Mouse (Mus musculus) heart, postnatal 10 days (tissue): ENCODE measurements at regions not wholly inside any gene's neighbourhood (a gene's known extent, or its start where the extent isn't known, plus 50 kb on each side); places are given as distances from the start of the nearest gene placed in this dataset.
"Not testable (repeated sequence)": the region's sequence is repeated elsewhere in the genome, so short reads cannot be mapped to it uniquely, and the experiment has no call there.

Source experiments
- DNase-seq, 2 experiments: peaks; one replicate each; pipeline ENCODE4 v3.0.0; 2021
- intact Hi-C: fragments of 180-260 bp; cut with DNase I; formaldehyde crosslinking; loops from one replicate; pipeline ENCODE4 v1.15.1; 2025

DNA sequence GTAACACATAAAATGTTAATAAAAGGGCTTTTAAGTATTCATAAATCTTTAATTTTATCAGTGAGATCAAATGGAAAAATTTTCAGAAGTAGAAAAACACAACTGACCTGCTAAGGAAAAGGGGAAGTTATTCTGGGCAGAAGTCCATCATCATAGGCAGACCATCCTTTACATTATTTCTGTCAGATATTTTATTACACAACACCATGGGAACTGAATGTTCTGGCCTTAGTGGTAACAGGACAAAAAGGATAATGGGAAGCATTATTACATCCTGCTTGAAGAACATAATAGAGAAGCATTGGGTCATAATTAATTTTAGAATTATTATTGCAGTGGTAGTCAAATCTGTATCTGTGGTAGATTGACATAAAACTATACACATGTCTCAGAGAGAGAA lies 603.5 kb upstream of the Gje1 start:
- DNase-seq: no peak
- intact Hi-C loops: no loop called here

GRCm38 (mm10) chr10:15317017-15317607 lies 599.1 kb upstream of the Gje1 start:
- intact Hi-C loops: no loop called here
- no peak for DNase-seq

DNA sequence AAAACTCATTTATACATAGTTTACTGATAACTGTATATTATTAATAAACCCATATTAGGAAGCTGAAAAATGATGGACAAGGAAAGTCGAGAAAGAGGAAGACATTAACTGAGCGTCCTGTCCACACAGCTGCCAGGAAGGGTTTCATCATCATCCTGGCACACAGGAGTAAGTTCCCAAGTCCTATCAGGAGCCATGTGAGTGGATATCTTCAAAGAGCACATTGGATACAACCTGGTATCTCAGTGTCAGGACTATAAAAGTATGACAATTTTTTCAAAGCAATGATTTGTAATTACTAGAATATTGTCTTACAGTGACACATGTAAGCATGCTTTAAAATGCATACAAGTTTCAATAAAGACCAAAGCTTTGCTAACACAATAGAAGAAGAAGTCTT lies 592.6 kb upstream of the Gje1 start:
- intact Hi-C loops: no loop called here

DNA sequence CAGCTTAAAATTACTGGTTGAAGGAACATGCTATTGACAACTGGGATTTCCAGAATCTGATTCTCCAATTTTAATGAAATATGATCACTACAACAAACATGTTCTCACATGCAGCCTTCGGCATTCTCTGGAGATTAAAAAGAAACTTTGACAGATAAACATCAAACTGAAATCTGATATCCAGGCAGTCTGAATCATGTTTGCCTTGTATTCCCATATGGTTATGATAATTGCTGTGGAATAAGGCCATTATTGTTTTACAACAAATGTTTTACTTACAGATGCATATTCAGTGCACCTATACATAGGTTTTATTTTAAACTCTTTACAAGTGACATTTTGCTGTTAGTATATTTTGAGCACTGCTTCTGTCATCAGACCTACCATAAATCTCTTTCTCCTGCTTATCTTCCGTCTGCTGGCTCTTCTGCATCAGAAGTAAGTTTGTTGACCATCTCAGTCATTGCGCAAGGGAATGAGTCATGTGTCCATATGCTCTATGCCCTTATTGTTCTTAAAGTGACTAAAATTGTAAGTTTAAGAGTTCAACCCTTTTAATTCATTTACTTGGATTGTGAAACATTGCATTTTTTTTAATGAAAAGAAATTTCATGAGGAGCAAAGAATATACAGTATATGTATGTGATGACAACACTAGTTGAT lies 587.9 kb upstream of the Gje1 start:
- no peak for DNase-seq

More for the DNA sequence above, 592.6 kb upstream of the Gje1 start:
- no peak for DNase-seq

GRCm38 (mm10) chr10:15300199-15301085 lies 582.4 kb upstream of the Gje1 start:
- intact Hi-C loops: no loop called here
- peak; percentile 81 to 90 for DNase-seq

More for the DNA sequence above, 587.9 kb upstream of the Gje1 start:
- intact Hi-C loops: no loop called here

- intact Hi-C loops: no loop called here
Observed at GRCm38 (mm10) chr10:15299331-15300198, 581.6 kb upstream of the Gje1 start.

GRCm38 (mm10) chr10:15297257-15297656 lies 579.2 kb upstream of the Gje1 start:
- intact Hi-C loops: no loop called here
- DNase-seq: no peak

More at GRCm38 (mm10) chr10:15299331-15300198, 581.6 kb upstream of the Gje1 start:
- no peak for DNase-seq

DNA sequence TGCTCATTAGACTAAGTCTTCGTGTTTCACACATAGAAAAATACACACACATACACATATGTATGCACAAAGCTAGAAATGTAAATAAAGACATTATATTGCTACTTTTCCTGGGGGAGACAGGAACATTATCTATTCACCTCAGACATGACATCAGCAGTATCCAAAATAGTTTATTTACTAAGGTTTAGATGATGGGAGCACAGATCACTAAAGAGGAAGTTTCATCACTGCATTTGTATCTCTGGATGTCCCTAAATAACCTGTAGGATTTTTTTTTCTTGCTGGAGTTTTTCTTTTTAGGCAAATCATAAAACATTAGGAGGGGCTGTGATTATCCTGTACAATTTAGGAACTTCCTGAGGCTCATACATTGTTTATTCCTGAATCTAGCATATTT lies 576.1 kb upstream of the Gje1 start:
- DNase-seq: no peak
- intact Hi-C loops: no loop called here

- DNase-seq, intact Hi-C loops: not testable (repeated sequence)
Observed at GRCm38 (mm10) chr10:15263337-15263736, 545.3 kb upstream of the Gje1 start.

GRCm38 (mm10) chr10:15262282-15262681 lies 544.3 kb upstream of the Gje1 start:
- intact Hi-C loops, DNase-seq: not testable (repeated sequence)

GRCm38 (mm10) chr10:15249402-15250086 lies 531.5 kb upstream of the Gje1 start:
- no peak for DNase-seq
- intact Hi-C loops: no loop called here

- DNase-seq: no peak
- intact Hi-C loops: no loop called here
Observed at GRCm38 (mm10) chr10:15248899-15249298, 530.9 kb upstream of the Gje1 start.

- intact Hi-C loops: no loop called here
- no peak for DNase-seq
Observed at GRCm38 (mm10) chr10:15244376-15245262, 526.6 kb upstream of the Gje1 start.

- intact Hi-C loops: no loop called here
- no peak for DNase-seq
Observed at GRCm38 (mm10) chr10:15243460-15243859, 525.4 kb upstream of the Gje1 start.

DNA sequence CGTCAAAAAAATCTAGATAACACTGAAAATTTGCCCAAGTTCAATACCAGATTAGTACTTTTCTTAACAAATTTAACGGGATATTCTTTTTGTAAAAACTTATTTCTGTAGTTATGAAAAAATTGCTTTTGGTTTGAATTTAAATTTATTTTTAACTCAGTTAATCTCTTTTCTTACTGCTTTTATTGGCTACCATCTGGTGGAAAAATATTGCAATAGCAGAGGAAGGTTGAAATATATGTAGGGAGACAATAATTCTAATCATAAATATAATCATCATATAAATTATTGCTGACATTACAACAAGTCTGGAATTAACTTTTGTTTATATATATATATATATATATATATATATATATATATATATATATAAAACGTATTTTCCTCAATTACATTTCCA lies 500.9 kb upstream of the Gje1 start:
- intact Hi-C loops: no loop called here
- no peak for DNase-seq

DNA sequence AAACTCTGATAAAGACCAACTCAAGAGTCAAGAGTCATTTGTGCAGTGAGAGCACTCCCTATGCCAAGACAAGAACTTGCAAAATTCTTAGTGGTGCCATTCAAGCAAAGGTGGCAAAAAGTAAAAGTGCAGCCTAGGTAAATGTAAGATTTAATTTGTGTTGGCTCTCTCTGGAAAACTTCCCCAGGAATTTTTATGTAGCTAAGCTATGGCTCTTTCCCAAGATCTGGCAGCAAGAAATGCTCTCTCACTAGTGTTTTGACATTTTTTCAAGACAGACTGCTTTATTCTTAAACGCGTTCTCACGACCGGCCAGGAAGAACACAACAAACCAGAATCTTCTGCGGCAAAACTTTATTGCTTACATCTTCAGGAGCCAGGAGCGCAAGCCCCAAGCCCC lies 461.6 kb upstream of the Gje1 start:
- intact Hi-C loops: no loop called here
- no peak for DNase-seq

DNA sequence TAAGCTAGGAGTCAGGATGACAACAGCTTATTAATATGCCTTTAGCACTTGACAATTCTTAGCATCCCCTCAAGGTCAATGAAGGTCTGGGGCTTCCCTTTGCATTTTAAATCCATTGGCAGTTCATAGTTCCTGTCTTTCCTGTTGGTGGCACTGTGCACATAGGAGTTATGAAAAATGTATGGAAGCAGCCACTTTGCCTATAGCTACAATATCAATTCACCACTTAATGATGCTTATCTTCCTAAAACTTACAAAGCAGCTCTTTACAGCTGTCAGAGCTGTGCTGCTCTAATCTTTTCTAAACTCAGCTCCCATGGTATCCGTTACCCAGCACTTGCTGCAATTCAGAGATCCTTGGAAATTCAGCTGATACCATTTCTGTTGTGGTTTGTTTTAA lies 456.4 kb upstream of the Gje1 start:
- DNase-seq: no peak
- intact Hi-C loops: no loop called here

- DNase-seq: peak in 1 of 2 experiments; percentile 2
- intact Hi-C loops: loop anchor here (2.0 kb wide), 1 partner anchor 438 kb away; no protein-coding TSS in a partner anchor
Observed at GRCm38 (mm10) chr10:15172558-15172957, 454.5 kb upstream of the Gje1 start.

DNA sequence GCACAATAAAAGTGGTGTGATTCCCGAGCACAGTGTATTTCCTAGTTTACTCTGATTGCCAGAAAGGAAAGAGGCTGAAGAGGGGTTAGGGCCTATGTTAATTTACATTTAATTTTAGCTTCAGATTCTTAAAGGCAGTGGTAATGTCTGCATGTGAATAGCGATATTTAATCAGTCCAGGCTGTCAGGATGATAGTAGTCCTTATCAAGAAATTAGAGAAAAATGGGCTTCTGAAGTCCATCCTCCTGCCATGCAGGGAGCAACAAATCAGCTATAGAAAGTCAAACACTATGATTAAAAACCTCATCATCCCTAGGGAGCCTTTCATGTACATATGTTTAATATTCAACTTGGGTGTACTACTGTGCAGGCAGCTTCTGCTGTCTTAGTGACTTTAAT lies 422.7 kb upstream of the Gje1 start:
- intact Hi-C loops: no loop called here
- no peak for DNase-seq
